Mouse (Mus musculus): ENCODE data around the gene Setd2.

Setd2 gene

DNA sequence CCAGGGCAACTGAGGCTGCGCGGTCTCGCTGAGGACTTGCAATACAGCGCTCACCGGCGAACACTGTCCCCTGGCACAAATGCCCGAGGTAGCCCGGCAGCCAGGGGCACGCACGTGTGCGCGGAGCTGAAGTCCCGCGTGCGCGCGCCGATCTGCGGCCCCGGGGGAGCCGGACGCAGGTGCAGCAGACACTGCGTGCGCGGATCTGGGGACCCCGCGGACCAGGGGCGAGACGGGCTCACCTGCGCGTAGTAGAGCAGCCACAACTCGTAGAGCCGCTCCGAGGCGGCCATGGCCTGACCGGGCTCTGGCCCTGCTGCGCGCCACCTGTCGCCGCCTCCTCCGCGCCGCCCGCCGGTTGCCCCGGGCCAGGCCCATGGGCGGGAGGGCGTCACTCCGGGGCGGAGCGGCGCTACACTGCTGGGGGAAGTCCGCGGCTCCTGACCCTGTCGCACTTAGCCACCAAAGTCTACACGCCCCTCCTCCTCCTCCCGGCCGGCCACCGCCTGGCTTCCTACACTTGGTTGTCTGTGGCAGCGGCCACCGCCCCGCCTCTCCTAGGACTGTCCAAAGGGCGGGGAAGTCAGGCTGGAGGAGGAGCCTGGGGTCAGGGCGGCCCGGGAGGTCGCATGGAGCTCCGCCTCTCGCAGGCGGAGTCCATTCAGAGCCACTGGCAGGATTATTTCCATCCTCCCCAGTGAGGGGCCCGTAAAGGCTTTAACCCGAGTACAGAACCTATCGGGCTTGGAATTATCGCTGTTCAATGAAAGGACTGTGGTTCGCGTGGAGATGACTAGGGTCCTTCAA is 121.5 kb downstream of the Setd2 start, which contains the start of gene Nbeal2:
Gene Nbeal2, minus strand, starts transcription at position 507 of the 807 bp plus-strand sequence.
- DNase-seq (ENCODE audit: inconsistent age in 2 of 2, low spot score in 1 of 2): peak; percentile 98

DNA sequence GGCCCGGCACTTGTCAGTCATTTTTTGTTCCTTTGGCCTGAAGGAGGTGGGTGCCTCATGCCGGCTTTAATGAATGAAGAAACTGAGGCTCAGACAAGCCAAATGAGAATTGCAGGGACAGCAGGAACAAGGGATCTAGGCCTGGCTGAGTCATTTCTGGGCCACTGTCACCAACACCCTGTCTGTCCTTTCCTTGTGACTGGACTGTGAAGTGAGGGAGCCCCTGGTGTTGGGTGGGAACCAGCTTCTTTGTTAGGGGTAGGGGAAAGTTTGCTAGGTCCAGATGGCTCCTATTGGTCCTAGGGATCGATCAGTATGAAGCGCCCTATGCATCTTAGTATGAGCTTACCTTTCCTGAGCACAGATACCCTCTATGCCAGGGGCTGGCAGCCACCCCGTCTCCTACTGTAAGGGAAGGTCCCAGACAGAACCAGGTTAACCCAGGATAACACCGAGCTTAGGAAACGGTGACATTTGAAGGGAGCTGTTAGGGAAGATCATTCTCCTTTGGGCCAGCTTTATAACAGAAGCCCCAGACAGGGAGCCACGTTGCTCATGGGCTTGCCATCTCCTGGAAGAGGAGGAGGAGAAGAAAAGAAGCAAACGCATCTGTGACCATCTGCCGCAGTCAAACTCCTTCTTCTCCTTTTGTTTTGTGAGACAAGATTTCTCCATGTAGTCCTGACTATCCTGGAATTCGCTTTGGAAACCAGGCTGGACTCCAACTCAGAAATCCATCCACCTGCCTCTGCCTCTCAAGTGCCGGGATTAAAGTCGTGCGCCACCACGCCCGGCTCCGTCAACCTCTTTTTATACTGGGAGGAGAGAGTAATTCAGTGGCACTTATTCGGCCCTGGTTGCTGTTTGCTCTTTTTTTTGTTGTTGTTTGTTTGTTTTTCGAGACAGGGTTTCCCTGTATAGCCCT is 122.6 kb downstream of the Setd2 start:
- peak in 1 of 2 experiments; percentile 49 for DNase-seq (ENCODE audit: inconsistent age in 2 of 2, low spot score in 1 of 2)

DNA sequence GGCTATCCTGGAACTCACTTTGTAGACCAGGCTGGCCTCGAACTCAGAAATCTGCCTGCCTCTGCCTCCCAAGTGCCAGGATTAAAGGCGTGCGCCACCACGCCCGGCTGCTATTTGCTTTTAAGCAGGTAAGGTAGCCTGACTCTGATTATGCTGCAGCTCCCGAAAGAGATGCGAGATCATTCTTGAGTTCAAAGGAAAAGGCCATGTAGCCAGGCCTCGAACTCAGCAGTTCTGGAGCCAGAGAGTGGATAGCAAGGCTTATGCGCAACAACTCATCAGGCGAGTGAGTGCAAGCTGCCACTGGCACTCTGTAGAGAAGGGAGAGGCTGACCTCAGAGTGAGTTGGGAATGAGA is 123.2 kb downstream of the Setd2 start:
- DNase-seq (ENCODE audit: inconsistent age in 2 of 2, low spot score in 1 of 2): peak in 1 of 2 experiments; percentile 62

DNA sequence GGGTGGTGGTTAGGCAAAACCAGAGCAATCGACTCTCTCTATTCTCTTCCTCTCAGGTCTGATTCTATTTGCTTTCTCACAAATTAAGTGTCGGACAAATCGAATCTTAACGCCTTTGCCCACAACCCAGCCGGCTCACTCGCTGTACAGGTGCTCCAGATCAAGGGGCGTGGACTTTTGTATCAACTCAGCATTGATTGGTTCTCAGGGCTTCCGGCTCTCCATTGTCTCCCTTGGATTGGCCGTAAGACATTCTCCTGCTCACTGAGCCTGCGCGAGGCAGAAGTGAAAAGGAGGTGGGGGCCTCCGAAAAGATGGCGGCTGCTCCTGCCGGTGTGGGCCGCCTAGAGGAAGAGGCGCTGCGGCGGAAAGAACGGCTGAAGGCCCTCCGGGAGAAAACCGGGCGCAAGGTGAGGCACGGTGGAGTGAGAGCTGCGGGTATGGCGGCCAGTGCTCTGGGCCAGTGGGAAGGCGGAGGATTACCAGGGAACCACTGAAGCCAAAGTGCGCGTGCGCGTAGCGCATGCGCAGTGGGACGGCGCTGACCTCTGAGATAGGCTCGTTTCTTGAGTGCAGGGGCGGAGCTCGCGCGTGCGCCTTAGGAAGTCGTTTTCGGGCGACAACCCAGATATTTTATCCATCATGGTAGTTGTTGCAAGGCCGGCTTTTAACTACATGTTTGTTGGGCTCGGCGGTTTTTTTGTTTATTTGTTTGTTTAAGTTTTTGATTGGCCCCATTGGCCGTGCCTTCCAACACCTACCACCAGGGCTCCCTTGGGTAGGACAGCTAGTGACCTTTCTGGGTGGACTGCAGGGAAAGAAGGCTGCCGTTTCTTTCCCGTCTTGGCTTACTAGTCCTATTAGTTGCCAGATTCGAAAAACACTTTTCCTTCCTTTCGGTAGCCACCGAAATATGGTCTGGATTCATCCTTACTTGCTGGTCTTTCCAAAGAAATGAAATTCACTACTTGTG is 124.1 kb downstream of the Setd2 start, which contains the start of gene Ccdc12:
Gene Ccdc12, plus strand, starts transcription at position 255 of the 973 bp plus-strand sequence.
- peak; percentile 97 to 99 for DNase-seq (ENCODE audit: inconsistent age in 2 of 2, low spot score in 1 of 2)

DNA sequence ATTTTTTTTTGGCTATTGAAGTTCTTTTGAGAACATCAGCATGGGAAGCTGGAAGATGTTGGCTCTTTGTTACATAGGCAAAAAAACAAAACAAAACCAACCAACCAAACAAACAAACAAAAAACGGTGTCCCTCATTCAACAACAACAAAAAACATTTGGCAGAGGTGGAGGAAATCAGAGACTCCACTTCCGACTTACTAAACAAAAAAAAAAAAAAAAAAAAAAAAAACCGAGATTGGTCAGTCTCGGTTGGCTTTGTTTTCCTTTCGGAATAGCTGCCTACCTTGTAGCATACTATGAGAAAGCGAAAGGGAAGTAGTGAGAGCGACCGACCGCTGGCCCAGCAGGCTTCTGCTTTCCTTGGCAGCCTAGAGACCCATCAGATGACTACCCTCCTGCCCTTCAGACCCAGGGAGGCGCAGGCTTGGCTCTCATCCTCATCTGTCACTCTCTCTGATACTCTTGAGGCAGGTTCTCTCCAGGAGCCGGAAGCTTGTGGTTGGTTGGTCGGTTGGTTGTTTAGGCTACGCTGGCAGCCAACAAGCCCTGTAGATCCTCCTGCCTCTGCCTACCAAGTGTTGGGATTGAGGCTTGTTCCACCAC is 125.2 kb downstream of the Setd2 start:
- peak; percentile 45 to 72 for DNase-seq (ENCODE audit: inconsistent age in 2 of 2, low spot score in 1 of 2)

DNA sequence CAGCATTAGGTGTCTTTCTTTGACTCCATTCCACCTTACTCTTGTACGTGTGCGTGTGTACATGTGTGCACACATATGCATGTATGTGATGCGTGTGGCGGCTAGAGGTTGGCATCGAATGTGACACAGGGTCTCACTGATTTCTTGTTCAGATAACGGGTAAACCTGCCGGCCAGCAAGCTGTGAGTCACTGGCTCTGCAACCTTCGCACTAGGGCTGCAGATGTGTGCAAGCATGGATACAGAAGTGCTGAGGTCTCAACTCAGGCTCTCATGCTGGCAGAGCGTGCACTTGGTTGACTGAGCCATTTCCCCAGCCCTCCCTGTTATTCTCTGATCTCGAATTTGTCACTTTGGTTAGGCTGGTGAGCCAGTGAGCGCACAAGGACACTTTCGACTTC is 127.1 kb downstream of the Setd2 start:
- peak in 1 of 2 experiments; percentile 62 for DNase-seq (ENCODE audit: inconsistent age in 2 of 2, low spot score in 1 of 2)

DNA sequence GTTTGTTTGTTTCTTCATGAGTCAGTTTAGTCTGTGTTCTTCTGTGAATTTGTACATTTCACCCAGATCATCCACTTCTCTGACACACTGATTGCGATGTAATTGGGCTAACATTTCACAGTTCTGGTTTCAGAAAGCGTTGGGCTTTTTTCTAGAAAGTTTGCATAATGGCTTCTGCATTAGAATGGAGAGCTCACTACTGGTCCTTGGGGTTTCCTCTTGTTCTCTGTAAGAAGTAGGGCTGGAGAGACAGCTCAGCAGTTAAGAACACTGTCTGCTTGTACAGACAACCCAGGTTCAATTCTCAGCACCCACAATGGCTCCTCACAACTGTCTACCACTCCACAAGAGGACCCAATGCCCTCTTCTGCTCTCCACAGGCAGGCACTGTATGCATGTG is 127.8 kb downstream of the Setd2 start:
- DNase-seq (ENCODE audit: inconsistent age in 2 of 2, low spot score in 1 of 2): no peak

DNA sequence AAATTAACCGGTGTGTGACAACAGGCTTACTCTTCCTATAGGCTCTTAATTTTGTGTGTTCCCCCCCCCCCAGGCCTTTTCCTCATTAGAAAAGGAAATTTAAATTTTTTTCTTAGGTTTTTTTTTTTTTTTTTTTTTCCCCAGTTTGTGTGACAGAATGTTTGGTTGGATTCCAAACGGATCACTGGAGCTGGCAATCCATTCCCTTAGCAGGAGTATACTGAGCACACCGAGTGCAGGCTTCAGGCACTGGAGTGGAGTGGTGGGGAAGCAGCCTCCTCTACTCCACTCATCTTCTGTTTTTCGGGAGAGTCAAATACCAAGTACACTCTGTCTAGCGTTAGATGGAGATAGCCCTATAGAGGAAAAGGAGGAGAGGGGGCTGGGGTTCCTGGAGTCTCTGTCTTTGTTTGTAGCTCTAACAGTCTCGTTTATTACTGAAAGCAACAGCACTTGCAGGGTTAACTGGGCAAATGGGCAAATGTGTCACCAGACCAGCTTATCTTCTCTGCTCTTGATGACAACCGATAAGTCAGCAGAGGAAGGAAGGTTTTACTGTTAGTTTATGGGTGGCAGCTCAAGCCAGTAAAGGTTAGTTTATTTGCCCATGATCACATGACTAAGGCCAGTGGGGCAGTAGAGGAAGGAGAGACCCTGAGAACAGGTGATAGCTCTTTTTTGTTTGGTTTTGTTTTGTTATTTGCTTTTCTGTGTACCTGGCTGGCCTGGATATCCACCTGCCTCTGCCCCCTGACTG is 128.6 kb downstream of the Setd2 start:
- DNase-seq (ENCODE audit: inconsistent age in 2 of 2, low spot score in 1 of 2): no peak

DNA sequence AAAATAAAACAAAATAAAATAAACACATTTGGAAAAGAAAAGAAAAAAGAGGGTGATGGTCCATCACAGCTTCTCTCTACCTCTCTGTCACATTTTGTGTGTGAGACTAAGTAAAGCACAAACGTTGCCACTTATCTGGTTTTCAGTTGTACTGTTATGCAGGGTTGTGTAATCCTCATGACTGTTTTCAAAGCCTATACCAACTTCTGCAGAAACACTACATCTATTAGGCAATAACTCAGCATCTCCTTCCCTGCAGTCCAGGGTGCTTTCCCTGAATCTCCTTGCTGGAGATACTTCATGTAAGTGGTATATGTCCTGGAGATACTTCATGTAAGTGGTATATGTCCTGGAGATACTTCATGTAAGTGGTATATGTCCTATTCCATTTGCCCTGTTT is 130.4 kb downstream of the Setd2 start:
- no peak for DNase-seq (ENCODE audit: inconsistent age in 2 of 2, low spot score in 1 of 2)

DNA sequence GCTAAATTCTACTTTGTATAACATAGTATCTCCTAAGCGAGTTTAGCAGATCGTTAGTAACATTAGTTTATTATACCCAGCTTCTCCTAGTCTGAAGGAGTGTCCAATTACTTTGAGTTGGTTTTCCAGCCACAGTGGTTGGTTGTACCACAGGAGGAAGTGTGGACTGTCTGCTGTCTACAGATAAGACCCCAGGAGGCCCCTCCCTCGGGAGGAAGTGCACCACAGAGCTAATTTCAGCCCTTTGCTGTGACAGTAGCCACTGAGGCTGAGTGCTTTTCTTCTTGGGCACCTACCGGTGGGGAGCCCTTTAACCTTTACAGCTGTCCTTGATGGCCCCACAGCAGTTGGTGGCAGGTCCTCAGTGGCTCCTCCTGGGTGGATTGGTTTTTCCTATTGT is 133.5 kb downstream of the Setd2 start:
- peak in 1 of 2 experiments; percentile 50 for DNase-seq (ENCODE audit: inconsistent age in 2 of 2, low spot score in 1 of 2)

DNA sequence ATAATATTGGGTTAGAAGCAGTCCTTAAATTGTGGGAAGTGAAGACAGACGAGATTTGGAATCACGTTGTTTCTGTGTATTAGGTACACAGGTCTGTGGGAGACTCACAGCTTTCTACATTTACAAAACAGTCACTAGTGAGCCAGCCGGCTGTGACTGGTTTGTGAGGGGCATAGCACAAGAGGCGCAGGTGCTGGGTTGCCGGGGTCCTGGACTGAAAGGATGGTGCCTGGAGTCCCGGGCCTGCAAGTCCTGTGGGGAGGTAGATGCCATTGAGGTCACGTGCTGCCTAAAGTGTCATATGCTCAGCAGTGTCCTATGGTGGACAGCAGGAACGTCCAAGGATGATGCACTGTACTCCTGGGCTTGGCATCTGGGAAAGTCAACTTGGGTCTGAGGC is 134.0 kb downstream of the Setd2 start:
- no peak for DNase-seq (ENCODE audit: inconsistent age in 2 of 2, low spot score in 1 of 2)

DNA sequence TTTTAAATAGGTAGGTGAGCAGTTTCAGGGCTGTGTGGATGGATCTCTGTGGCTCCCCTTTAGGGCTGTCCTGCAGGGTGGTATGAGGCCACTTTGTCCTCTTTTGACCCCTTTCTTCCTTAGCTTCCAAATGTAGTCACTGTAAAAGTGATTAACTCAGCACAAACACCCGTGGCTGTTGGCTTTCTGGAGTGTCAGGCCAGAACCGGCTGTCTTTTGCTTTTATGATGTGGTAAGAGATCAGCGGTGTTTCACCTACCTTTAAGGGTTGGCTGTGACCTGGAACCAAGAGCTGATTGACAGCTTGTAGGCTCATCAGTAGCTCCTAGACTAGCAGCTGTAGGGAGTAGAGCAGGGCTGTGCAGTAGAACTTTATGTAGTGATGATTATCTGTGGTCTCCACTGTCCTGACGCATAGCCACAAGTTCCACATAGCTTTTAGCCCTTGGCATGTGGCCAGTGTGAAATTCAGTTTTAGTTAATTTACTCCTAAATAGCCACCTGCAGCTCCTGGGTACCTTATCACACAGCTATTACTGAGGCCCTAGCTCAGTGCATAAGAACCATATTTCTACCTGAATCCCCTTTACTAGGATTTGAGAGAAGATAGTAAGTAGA is 134.9 kb downstream of the Setd2 start:
- peak in 1 of 2 experiments; percentile 44 for DNase-seq (ENCODE audit: inconsistent age in 2 of 2, low spot score in 1 of 2)

All from adrenal gland, adult (tissue).